In genomic region chr17:24527315-24527714, GRCm38 (mm10) we compare ENCODE assay signal across 8 mouse cellular contexts. TPM values are rescaled to one million over a fixed set of nuclear protein-coding genes. Genes with fewer than 3 reads are reported as not detected.
DNase-seq lines count a peak whose midpoint lies in the region; ATAC-seq and TF ChIP-seq lines count a peak whose summit lies in the region.

No protein-coding gene starts in this region.

- H3K27ac ChIP-seq in lung, embryonic 15.5 days = peak overlapping the region; percentile 79
- H3K27ac ChIP-seq in embryonic facial prominence, embryonic 12.5 days = peak overlapping the region; percentile 83
- H3K27ac ChIP-seq in limb, embryonic 12.5 days = peak overlapping the region; percentile 76
- no peak overlapping the region for H3K27ac ChIP-seq in olfactory bulb, adult 2 months (ENCODE audit: insufficient read depth, low read depth, low read length)

- H3K36me3 ChIP-seq in lung, embryonic 15.5 days = peaks cover 6% of the 10 kb centered on the region; the same call in 1 of the 2 replicates
- H3K36me3 ChIP-seq in embryonic facial prominence, embryonic 12.5 days = peaks cover 18% of the 10 kb centered on the region; the same call in 1 of the 2 replicates
- peaks cover 27% of the 10 kb centered on the region; the same call in 1 of the 2 replicates for H3K36me3 ChIP-seq in limb, embryonic 12.5 days

- no peaks in the 10 kb centered on the region for H3K9me3 ChIP-seq in lung, embryonic 15.5 days
- H3K9me3 ChIP-seq in embryonic facial prominence, embryonic 12.5 days = no peaks in the 10 kb centered on the region
- H3K9me3 ChIP-seq in limb, embryonic 12.5 days = no peaks in the 10 kb centered on the region

- DNase-seq in lung, adult 18-20 months = no peak
- DNase-seq in layer of hippocampus, adult 8-10 months (ENCODE audit: low spot score in 2 of 2) = no peak
- DNase-seq in frontal cortex, postnatal 25 days (ENCODE audit: low spot score in 2 of 2) = no peak

- H3K9ac ChIP-seq in lung, embryonic 15.5 days = peak overlapping the region; percentile 84
- peak overlapping the region; percentile 86 for H3K9ac ChIP-seq in embryonic facial prominence, embryonic 12.5 days
- peak overlapping the region; percentile 73 for H3K9ac ChIP-seq in limb, embryonic 12.5 days (replicated peaks)

- peak overlapping the region; percentile 64 for H3K4me2 ChIP-seq in lung, embryonic 15.5 days
- H3K4me2 ChIP-seq in embryonic facial prominence, embryonic 12.5 days (replicated peaks) = peak overlapping the region; percentile 60
- H3K4me2 ChIP-seq in limb, embryonic 12.5 days = peak overlapping the region; percentile 73

- peak overlapping the region; percentile 87 for H3K4me3 ChIP-seq in lung, embryonic 15.5 days
- H3K4me3 ChIP-seq in embryonic facial prominence, embryonic 12.5 days = peak overlapping the region; percentile 79
- H3K4me3 ChIP-seq in limb, embryonic 12.5 days (replicated peaks) = peak overlapping the region; percentile 72
- peak overlapping the region; percentile 79 for H3K4me3 ChIP-seq in olfactory bulb, adult 2 months (ENCODE audit: insufficient read depth, low read depth, low read length)

- H3K27me3 ChIP-seq in lung, embryonic 15.5 days = no peaks in the 10 kb centered on the region
- no peaks in the 10 kb centered on the region for H3K27me3 ChIP-seq in embryonic facial prominence, embryonic 12.5 days
- H3K27me3 ChIP-seq in limb, embryonic 12.5 days = no peaks in the 10 kb centered on the region

- 0% methylated on average over 19 of the region's 19 CpGs for WGBS in lung, embryonic 15.5 days
- under 1% methylated on average over 19 of the region's 19 CpGs for WGBS in embryonic facial prominence, embryonic 12.5 days
- WGBS in limb, embryonic 12.5 days = under 1% methylated on average over 19 of the region's 19 CpGs
- 0% methylated on average over 15 of the region's 19 CpGs for WGBS in olfactory bulb, adult 2 months

- TF ChIP-seq POLR2A in olfactory bulb, adult 2 months (IDR thresholded peaks at IDR 0.05; ENCODE audit: insufficient read depth, low read depth, low read length) = no peak

- peaks cover 46% of the 10 kb centered on the region for H3K4me1 ChIP-seq in lung, embryonic 15.5 days
- peaks cover 38% of the 10 kb centered on the region for H3K4me1 ChIP-seq in embryonic facial prominence, embryonic 12.5 days
- H3K4me1 ChIP-seq in limb, embryonic 12.5 days (replicated peaks) = peaks cover 46% of the 10 kb centered on the region
- peaks cover 14% of the 10 kb centered on the region for H3K4me1 ChIP-seq in olfactory bulb, adult 2 months (ENCODE audit: control insufficient read depth, insufficient read depth, low read length)

- no peak for TF ChIP-seq CTCF in olfactory bulb, adult 2 months (IDR thresholded peaks at IDR 0.05; ENCODE audit: insufficient read depth, low read depth, low read length)

- peak; percentile 1; the same call in 1 of the 2 replicates for ATAC-seq in lung, embryonic 15.5 days (ENCODE audit: borderline replicate concordance, extremely low read depth, low FRiP score, low TSS enrichment)
- no peak for ATAC-seq in embryonic facial prominence, embryonic 12.5 days (ENCODE audit: insufficient number of reproducible peaks, insufficient read depth, low FRiP score, low TSS enrichment)
- ATAC-seq in limb, embryonic 12.5 days (ENCODE audit: insufficient number of reproducible peaks, insufficient read depth, low FRiP score, low TSS enrichment, low read depth) = no peak
- ATAC-seq in granulocyte monocyte progenitor cell, adult 5-6 weeks (replicated peaks; ENCODE audit: poor library complexity, severe bottlenecking) = no peak

RNA-seq across cellular contexts. Expression of gene Traf7, which starts 0.4 kb away (rescaled TPM):
- 96.7 and 106 TPM in 2 replicates for polyA plus RNA-seq in lung, embryonic 15.5 days (2015; fragmentation: Nextera tagmentation; extraction: Ambion mirVana)
- polyA plus RNA-seq in embryonic facial prominence, embryonic 12.5 days (2016; fragmentation: Nextera tagmentation; extraction: Ambion mirVana) = 98.5 and 103 TPM in 2 replicates
- 97.4 and 101 TPM in 2 replicates for polyA plus RNA-seq in limb, embryonic 12.5 days (2016; fragmentation: Nextera tagmentation; extraction: Ambion mirVana)
- not detected in 2 replicates for polyA plus RNA-seq in olfactory bulb, adult 2 months (2012; ENCODE audit: insufficient read depth, insufficient read length, low replicate concordance, missing spikeins)
- 100 to 1,000 TPM in 2 of 4 experiments, 10 to 100 TPM in 2; 82.9 to 106 (median 97.4) TPM for total RNA-seq in layer of hippocampus, adult 8-10 months (2022)
- 83.9 and 102 TPM in 2 replicates for total RNA-seq in granulocyte monocyte progenitor cell, adult 5-6 weeks (2014; fragmentation: Nextera tagmentation)
- total RNA-seq in granulocyte monocyte progenitor cell, adult 5-6 weeks (2017) = 61.5 and 104 TPM in 2 replicates

RNA-seq across cellular contexts. Expression of gene Rab26, which starts 6.7 kb away (rescaled TPM):
- 2.3 and 3.3 TPM in 2 replicates for polyA plus RNA-seq in lung, embryonic 15.5 days (2015; fragmentation: Nextera tagmentation; extraction: Ambion mirVana)
- 3.6 and 3.7 TPM in 2 replicates for polyA plus RNA-seq in embryonic facial prominence, embryonic 12.5 days (2016; fragmentation: Nextera tagmentation; extraction: Ambion mirVana)
- 3.2 and 4.0 TPM in 2 replicates for polyA plus RNA-seq in limb, embryonic 12.5 days (2016; fragmentation: Nextera tagmentation; extraction: Ambion mirVana)
- polyA plus RNA-seq in olfactory bulb, adult 2 months (2012; ENCODE audit: insufficient read depth, insufficient read length, low replicate concordance, missing spikeins) = not detected in 2 replicates
- 10 to 100 TPM; 63.4 to 66.7 (median 65.6) TPM for total RNA-seq in layer of hippocampus, adult 8-10 months (2022)
- 0.77 TPM in 1 of 2 replicates, not detected in the other for total RNA-seq in granulocyte monocyte progenitor cell, adult 5-6 weeks (2014; fragmentation: Nextera tagmentation)
- 1.1 TPM in 1 of 2 replicates, not detected in the other for total RNA-seq in granulocyte monocyte progenitor cell, adult 5-6 weeks (2017)

RNA-seq across cellular contexts. Expression of gene Pkd1, which starts 22.3 kb away (rescaled TPM):
- polyA plus RNA-seq in lung, embryonic 15.5 days (2015; fragmentation: Nextera tagmentation; extraction: Ambion mirVana) = 24.7 and 30.2 TPM in 2 replicates
- polyA plus RNA-seq in embryonic facial prominence, embryonic 12.5 days (2016; fragmentation: Nextera tagmentation; extraction: Ambion mirVana) = 26.8 and 29.8 TPM in 2 replicates
- 23.2 and 32.2 TPM in 2 replicates for polyA plus RNA-seq in limb, embryonic 12.5 days (2016; fragmentation: Nextera tagmentation; extraction: Ambion mirVana)
- polyA plus RNA-seq in olfactory bulb, adult 2 months (2012; ENCODE audit: insufficient read depth, insufficient read length, low replicate concordance, missing spikeins) = not detected in 2 replicates
- total RNA-seq in layer of hippocampus, adult 8-10 months (2022) = 100 to 1,000 TPM in 1 of 4 experiments, 10 to 100 TPM in 3; 72.1 to 120 (median 88.4) TPM
- total RNA-seq in granulocyte monocyte progenitor cell, adult 5-6 weeks (2014; fragmentation: Nextera tagmentation) = 18.9 and 19.0 TPM in 2 replicates
- total RNA-seq in granulocyte monocyte progenitor cell, adult 5-6 weeks (2017) = 5.9 and 9.1 TPM in 2 replicates

RNA-seq across cellular contexts. Expression of gene Caskin1, which starts 38.9 kb away (rescaled TPM):
- polyA plus RNA-seq in lung, embryonic 15.5 days (2015; fragmentation: Nextera tagmentation; extraction: Ambion mirVana) = 0.97 and 1.0 TPM in 2 replicates
- 7.3 and 7.5 TPM in 2 replicates for polyA plus RNA-seq in embryonic facial prominence, embryonic 12.5 days (2016; fragmentation: Nextera tagmentation; extraction: Ambion mirVana)
- 6.1 and 6.5 TPM in 2 replicates for polyA plus RNA-seq in limb, embryonic 12.5 days (2016; fragmentation: Nextera tagmentation; extraction: Ambion mirVana)
- polyA plus RNA-seq in olfactory bulb, adult 2 months (2012; ENCODE audit: insufficient read depth, insufficient read length, low replicate concordance, missing spikeins) = not detected in 2 replicates
- total RNA-seq in layer of hippocampus, adult 8-10 months (2022) = 100 to 1,000 TPM; 134 to 172 (median 153) TPM
- not detected in 2 replicates for total RNA-seq in granulocyte monocyte progenitor cell, adult 5-6 weeks (2014; fragmentation: Nextera tagmentation)
- total RNA-seq in granulocyte monocyte progenitor cell, adult 5-6 weeks (2017) = not detected in 2 replicates

RNA-seq across cellular contexts. Expression of gene Mlst8, which starts 48.4 kb away (rescaled TPM):
- polyA plus RNA-seq in lung, embryonic 15.5 days (2015; fragmentation: Nextera tagmentation; extraction: Ambion mirVana) = 31.6 and 34.5 TPM in 2 replicates
- polyA plus RNA-seq in embryonic facial prominence, embryonic 12.5 days (2016; fragmentation: Nextera tagmentation; extraction: Ambion mirVana) = 32.8 and 35.0 TPM in 2 replicates
- 34.7 and 35.5 TPM in 2 replicates for polyA plus RNA-seq in limb, embryonic 12.5 days (2016; fragmentation: Nextera tagmentation; extraction: Ambion mirVana)
- not detected in 2 replicates for polyA plus RNA-seq in olfactory bulb, adult 2 months (2012; ENCODE audit: insufficient read depth, insufficient read length, low replicate concordance, missing spikeins)
- total RNA-seq in layer of hippocampus, adult 8-10 months (2022) = 10 to 100 TPM; 39.7 to 43.9 (median 41.9) TPM
- 21.2 and 21.6 TPM in 2 replicates for total RNA-seq in granulocyte monocyte progenitor cell, adult 5-6 weeks (2014; fragmentation: Nextera tagmentation)
- total RNA-seq in granulocyte monocyte progenitor cell, adult 5-6 weeks (2017) = 21.8 and 27.8 TPM in 2 replicates

Comparison
In these comparisons a context has a peak if more than half of its experiments do, and no peak if none do; other contexts are left out.
1. RNA of gene Pkd1, which starts 22.3 kb away (polyA plus RNA-seq): 26.8 to 29.8 TPM in embryonic facial prominence, embryonic 12.5 days, 24.7 to 30.2 TPM in lung, embryonic 15.5 days and 23.2 to 32.2 TPM in limb, embryonic 12.5 days; not detected in olfactory bulb, adult 2 months; every median in the first group is over 10 times any median in the second.
2. Peak in every context shown above with its lines, with median percentiles within 50 percentile points of each other: H3K4me2 ChIP-seq, H3K4me3 ChIP-seq and H3K9ac ChIP-seq.